Mouse (Mus musculus) cerebellum, postnatal 10 days (tissue): ENCODE measurements at regions not wholly inside any gene's neighbourhood (a gene's known extent, or its start where the extent isn't known, plus 50 kb on each side); places are given as distances from the start of the nearest gene placed in this dataset.
A peak's percentile ranks its signal among the peaks of the same experiment; 100 is the strongest.

ENCODE experiments used
- DNase-seq, 2 experiments: peaks; one replicate each; pipeline ENCODE4 v3.0.0; 2021; ENCODE audit warnings: mixed read lengths in 2 of 2

DNA sequence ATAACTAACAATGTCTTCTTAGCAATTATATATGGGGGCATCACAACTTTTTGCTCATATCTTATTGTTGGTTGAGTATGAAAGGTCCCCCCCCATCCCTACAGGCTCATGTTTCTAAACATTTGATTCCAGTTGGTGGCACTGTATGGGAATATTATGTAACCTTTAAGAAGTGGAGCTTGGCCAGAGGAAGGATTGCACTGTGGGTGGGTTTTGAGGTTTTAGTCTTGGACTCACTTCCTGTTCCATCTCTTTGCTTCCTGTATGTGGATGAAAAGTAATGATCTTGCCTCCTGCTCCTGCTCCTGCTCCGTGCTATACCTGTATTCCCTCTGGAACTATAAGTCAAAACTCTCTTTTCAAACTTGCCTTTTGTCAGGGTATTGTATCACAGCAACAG is 778.2 kb upstream of the Lrrc6 start:
- no peak for DNase-seq

DNA sequence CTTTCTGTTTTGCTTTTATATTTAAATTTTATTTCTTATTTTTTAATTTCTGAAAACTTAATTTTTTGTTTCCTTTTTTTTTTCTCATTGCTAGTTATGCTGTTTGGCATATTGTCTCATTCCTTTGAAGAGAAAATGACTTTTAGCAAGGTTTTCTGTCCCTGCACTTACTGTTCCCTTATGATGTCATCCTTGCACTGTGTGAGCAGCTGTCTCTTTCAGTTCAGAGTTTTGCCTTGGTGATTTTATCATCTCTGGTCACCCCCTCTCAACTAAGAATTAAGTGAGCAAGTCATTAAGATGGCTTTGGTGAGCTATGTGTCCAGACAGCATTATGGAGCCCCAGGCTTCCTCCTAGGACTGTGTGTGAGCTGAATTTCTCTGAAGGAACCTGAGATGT is 774.3 kb upstream of the Lrrc6 start:
- DNase-seq, result no peak

DNA sequence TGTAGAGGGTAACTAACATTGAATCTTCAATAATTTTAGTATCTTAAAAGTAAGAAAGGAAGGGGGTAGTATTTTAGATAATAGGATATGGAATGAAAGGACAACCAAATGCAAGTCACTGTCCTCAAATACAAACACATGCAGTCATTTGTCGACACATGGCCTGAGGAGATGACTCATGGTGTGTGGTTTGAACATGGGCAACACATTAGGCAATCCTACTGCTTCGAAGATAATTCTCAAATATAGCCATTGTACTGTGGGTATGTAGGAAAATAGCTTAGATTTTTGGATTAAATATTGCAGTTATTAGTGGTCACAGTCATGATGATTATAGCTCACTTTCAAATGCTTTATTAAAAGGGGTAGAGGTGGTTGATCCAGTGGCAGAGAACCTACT is 771.7 kb upstream of the Lrrc6 start:
- DNase-seq, result no peak

DNA sequence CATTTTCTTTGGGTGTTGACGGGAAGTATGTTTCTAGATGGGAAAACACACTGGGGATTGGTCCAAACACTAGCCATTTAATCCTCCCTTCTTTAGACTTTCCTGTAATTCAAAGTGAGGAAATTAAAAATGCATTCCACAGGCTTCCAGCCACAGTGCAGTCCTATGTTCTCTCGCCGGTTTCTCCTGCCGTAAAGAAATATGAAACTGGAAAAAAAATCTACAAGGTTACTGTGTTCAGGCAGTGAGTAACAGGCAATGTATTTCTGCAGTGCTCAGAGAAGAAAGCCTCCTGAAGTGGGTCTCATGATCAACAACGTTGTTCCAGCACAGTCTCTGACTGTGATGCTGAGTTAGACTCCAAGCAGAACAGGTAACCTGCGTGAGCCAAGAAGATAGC is 763.0 kb upstream of the Lrrc6 start:
- DNase-seq, result no peak

DNA sequence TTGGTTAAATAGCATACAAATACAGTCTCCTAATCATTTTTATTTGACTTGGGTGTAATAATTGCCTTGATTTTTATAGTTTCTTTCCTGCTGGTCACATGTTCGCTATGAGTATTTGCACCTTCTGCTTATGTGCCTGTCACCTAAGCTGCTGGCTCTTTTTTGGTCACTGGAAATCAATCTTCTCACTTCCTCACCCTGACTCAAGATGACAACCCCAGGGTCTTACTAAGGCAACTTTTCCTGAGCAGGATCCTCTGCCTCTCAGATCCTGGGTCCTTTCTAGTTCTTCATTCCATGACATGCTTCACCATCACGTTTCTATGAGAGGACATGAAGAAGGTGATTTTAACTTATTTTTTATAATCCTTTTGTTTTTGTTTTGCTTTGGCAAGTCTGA is 762.6 kb upstream of the Lrrc6 start:
- DNase-seq, result no peak

DNA sequence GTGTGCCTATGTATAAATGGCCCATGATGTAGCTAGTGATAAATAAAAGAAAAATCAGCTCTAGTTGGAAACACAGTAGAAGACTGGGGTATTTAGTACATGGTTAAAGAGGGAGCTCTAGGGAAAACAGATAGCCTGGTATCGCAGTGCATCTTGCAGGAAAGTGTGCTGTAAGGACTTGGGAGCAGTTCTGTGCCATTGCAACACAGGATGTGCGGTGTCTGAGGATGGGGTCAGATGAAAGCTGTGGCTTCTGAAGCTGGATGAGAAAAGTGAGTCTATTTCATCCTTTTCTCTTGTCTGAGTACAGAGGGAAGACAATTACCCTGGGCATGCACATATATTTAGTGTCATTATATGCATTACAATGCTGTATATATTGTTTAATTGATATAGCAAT is 761.6 kb upstream of the Lrrc6 start:
- DNase-seq, result no peak

DNA sequence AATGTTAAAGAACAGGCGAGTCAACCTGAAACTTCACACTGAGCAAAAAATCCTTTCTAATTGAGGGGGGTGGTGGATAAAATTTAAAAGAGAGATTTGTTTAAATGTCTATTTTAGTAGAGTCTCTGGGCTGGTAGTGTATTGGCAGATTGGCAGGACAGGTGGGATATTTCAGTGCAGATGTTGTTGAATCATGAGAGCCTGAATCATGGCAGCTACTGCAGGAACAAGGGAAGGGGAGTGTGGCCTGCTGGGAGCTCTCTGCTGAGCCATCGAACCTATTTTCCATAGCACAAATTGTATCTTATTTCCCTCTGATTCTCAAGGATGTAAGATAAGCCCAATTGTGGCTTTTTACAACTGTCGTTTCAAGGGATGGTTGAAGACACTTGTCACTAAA is 760.0 kb upstream of the Lrrc6 start:
- DNase-seq, result no peak

DNA sequence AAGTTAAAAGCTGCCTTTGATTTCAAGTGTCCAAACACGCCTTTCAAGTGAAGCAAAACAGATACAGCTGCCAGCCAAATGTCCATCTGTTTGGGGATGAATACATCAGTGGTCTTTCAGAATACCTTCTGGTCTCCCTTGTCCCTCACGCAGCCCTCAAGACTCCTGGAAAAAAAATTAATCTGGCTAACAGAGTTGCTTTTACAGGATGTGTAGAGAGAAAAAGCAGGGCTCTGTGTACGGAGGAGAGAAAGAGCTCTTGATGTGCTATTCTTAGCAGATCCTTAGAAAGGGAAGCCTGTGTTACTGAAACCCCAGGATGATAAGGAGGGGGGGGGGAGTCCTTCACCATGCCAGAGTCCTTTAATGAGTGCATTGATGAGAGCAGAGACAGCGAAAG is 748.4 kb upstream of the Lrrc6 start:
- DNase-seq, result peak; percentile 20 to 32

DNA sequence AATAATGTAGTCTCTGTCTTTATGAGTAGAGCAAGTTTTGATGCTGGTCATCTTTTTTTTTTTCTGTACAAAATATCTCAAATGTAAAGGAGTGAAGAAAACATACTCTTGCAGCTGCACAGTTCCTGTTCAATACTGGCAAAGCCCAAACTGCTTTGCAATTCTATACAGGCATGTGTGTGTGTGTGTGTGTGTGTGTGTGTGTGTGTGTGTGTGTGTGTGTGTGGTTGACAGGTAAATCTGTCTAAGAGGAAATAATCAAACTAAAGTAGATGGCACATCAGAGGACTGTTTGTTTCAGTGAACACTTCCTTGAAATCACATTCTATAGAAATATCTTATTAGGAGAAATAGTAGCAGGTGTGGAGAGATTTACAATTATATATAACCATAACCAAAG is 747.8 kb upstream of the Lrrc6 start:
- no peak for DNase-seq

DNA sequence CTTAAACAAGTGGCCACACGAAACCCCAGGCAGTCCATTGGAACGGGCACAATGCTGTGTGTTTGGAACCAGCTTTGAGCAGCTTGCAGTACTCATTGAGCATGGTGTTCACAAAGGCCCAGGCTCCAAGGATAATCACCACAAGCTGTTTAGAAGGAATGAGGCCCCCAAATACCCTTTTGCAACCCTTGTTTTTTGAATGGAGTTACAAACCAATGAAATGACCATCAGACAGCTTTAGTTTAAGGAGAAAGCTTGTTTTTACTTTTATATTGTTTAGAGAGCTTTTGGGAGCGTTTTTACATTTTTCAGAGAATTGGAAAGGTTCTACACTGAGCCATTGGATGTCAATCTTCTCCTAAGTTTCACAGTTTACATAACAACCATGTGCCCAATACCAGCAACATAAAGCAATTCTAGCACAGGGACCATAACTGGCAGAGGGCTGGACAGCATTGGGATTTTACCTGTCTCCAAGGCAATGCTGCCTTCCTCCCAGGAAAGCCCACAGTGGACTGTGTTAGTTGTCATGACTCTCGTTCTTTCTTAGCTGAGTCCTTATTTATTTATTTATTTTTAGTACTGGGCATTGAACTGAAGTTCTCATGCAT is 745.1 kb upstream of the Lrrc6 start:
- peak; percentile 25 to 34 for DNase-seq

DNA sequence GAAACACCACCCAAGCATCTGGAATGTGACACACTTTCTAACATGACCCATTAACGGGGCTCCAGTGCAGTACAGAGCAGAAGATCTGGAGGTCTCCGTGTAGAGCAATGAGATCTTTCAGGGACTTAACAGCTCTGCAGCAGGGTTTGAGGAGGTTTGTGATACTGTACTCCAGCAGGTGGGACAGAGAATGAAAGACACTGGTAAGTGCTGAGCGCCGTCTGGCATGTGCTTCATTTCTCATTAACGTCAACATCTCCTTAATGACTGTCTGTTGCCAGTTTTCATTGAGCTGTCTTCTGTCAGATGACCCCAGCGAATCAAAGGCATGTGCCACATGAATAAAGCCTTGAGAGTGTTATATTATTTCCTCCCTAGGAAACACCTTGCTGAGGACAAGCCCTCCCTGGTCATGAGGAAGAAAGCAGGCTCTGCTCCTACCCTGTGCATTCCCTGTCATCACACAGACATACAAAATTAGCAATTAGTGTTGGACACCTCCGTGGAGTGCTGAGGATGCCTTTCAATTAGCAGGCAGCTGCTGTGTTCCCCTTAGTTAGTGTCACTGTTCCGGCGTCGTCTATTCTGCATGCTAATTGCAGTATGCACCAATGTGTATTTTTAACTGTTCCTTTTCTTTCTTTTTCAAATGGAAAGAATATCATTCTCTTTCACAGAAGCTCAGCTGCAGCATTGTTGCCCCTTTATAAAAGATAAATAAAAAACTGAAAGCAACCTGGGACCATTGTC is 744.4 kb upstream of the Lrrc6 start:
- peak in 1 of 2 experiments; percentile 4 for DNase-seq

DNA sequence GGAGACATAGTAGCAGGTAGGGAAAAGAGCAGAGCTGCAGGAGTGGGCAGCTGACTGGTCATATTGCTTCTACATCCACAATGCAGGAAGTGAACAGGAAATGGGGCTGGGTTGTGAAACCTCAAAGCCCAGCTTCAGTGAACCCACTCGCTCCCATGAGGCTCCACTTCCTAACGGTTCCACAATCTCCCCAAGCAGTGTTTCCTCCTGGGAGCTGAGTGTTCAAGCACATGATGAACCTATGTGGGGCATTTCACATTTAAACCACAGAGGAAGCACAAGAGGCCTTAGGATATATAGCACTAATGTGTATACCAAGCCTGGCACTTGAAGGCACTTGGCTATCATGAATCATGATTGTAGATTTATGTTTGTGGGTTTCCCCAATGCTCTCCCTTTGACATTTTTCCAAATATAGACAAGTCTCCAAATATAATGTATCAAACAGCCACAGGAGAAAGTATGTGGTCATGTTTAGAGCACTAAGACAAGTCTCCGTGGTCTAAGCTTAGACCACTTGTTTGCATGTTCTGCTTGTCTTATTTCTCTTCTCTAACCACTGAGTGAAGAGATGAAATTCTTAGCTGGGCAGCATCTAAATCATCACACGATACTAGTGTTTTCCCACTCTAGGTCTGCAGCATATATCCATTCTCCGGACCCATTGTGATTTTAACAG is 734.5 kb upstream of the Lrrc6 start:
- DNase-seq, result no peak

DNA sequence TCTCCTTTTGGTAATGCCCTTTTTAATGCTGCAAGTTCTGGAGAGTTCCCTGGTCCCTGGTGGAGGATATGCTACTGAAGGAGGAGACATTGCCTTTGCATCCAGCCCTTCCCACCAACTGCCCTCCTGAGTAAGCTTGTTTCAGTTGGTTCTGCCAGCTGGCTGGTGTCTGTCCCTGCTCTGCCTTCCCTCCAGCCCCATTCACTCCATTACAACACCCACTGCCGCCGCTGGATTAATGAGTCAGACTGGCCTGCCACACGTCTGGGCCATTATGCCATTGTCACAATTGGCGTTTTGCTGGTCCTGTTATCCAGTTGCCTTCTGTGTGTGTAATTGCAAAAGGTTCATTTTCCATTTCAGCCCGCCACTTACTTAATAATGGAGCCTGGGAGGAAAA is 728.6 kb upstream of the Lrrc6 start:
- peak; percentile 13 to 31 for DNase-seq

DNA sequence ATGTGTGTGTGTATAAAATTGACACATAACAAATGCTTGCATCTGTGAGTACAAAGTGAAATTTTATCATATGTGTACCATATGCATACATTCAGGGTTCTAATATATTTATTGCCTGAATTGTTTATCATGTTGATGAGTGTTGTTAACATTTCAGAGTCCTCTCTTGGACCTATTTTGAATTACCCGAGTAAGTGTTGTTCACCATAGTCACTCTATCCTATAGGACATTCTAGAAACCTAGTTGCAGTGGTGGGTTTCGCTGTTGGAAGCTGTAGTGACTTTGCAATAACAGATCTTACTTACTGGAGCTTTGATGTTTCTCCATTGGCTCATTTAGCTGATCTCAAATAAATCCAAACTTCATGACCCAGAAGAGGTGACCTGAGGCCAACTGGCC is 727.9 kb upstream of the Lrrc6 start:
- no peak for DNase-seq

DNA sequence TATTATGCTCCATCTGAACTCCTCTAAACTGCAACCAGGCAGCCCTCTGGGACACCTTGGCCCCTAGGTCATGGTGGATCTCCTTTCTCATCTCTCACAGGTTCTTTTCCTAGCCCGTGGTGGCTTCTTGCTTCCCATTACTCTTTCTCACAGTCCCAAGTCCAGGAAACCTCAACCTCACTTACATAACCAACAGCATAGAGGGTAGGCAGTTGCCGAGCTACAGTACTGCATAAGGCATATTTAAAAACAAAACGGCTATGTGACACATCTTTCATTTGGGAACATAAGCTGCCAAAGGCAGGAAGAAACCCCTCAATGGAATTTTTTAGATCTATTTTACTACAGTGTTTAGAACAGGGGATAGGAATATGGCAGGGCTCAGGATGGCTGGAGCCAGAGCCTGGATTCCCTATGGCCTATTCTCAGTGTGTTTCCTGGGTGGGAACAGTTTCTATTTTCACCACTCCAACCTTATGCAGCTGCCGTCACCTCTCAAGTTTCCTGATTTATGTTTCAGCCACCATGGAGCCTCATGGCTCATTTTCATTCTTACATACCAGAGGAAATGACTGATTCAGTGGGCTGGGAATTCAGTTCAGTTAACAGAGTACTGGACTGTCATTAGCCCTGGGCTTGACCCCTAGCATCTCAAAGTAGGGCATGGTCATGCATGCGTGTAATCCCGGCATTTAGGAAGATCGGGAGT is 726.9 kb upstream of the Lrrc6 start:
- no peak for DNase-seq

DNA sequence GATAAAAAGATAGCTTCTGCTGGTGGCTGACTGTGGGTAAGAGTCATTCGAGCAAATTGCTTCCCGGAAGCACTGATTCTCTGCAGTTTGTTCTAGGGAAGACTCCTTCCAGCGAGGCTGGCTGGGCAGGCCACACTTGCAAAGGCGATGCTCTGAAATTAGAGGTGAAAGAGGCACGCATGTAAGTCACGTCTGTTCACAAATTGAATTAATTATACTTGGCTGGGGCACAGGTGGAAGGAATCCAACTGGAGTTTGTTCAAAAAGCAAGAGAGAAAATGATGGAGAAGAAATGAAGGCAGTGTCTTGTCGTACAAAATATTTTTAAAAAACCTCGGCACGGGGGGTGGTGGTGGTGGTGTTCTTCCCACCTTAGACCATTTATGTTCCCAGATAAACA is 726.2 kb upstream of the Lrrc6 start:
- peak; percentile 75 to 77 for DNase-seq
